ENCODE assay signal across 8 mouse cellular contexts in the genomic region with DNA sequence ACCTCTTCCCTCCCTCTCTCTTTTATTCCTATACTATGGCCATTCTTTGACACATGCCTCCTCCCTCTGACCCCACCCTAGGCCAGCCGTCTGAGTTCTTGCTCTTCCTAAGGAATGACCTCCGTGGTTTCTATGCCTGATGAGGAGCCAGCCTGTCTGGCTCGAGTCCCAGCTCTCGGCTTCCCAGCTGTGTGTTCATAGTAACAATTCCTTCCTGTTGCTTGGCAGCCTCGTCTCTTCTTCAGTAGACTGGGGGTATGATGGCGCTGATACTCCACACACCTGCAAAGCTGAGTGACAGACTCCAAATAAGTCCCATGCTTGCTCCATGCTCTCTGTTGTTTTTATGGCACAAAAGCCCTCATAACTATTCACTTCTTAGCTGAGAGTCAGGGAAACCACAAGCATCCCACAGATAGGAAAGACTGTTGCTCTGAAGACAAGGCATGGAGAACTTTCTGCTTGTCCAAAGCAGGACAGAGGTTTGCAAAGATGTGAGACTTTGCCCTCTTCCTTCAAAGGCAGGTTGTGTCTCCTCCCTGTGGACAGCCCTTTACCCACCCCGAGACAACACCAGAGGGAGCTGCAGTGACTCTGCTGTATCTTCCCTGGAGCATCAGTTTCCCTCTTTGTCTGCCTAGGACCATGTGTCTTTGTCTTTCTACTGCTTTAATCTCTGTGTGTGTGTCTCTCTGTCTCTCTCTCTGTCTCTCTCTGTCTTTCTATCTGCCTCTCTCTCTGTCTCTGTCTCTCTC. TPM values are rescaled to one million over a fixed set of nuclear protein-coding genes. Genes with fewer than 3 reads are reported as not detected.
DNase-seq lines count a peak whose midpoint lies in the region; ATAC-seq and TF ChIP-seq lines count a peak whose summit lies in the region.

No protein-coding gene starts in this region.

- TF ChIP-seq CTCF in liver, embryonic 14.5 days (IDR thresholded peaks at IDR 0.05; ENCODE audit: low read depth) = peak; percentile 54
- TF ChIP-seq CTCF in intestine, postnatal 0 days (IDR thresholded peaks at IDR 0.05; ENCODE audit: low read depth) = peak; percentile 76

- no peak for DNase-seq in liver, embryonic 14.5 days (ENCODE audit: low read depth in 3 of 3, low spot score in 3 of 3)
- DNase-seq in liver = no peak
- DNase-seq in Muller cell, postnatal 12 days (ENCODE audit: inconsistent ontology term) = peak; percentile 81
- DNase-seq in lung, postnatal 14 days = peak; percentile 60
- peak; percentile 39 to 41 for DNase-seq in thymus, postnatal 36 days

- H3K36me3 ChIP-seq in liver, embryonic 14.5 days (replicated peaks; ENCODE audit: control insufficient read depth, insufficient read depth, low read depth) = no peaks in the 10 kb centered on the region
- no peaks in the 10 kb centered on the region for H3K36me3 ChIP-seq in embryonic facial prominence, embryonic 15.5 days
- no peaks in the 10 kb centered on the region for H3K36me3 ChIP-seq in intestine, postnatal 0 days (ENCODE audit: control insufficient read depth, insufficient read depth)

- H3K9ac ChIP-seq in liver, embryonic 14.5 days (replicated peaks) = no peak overlapping the region
- H3K9ac ChIP-seq in embryonic facial prominence, embryonic 15.5 days = no peak overlapping the region
- H3K9ac ChIP-seq in intestine, postnatal 0 days (ENCODE audit: low read depth, low read length) = no peak overlapping the region

- H3K9me3 ChIP-seq in liver, embryonic 14.5 days (ENCODE audit: control insufficient read depth, low read length) = no peaks in the 10 kb centered on the region
- H3K9me3 ChIP-seq in embryonic facial prominence, embryonic 15.5 days (replicated peaks) = no peaks in the 10 kb centered on the region
- H3K9me3 ChIP-seq in intestine, postnatal 0 days (ENCODE audit: control insufficient read depth) = no peaks in the 10 kb centered on the region

- no peak overlapping the region for H3K4me2 ChIP-seq in liver, embryonic 14.5 days (ENCODE audit: low read depth)
- no peak overlapping the region for H3K4me2 ChIP-seq in embryonic facial prominence, embryonic 15.5 days (replicated peaks)
- H3K4me2 ChIP-seq in intestine, postnatal 0 days (replicated peaks; ENCODE audit: low read depth) = no peak overlapping the region

- H3K27ac ChIP-seq in liver, embryonic 14.5 days = no peak overlapping the region
- no peak overlapping the region for H3K27ac ChIP-seq in embryonic facial prominence, embryonic 15.5 days (replicated peaks)
- no peak overlapping the region for H3K27ac ChIP-seq in intestine, postnatal 0 days (ENCODE audit: low read depth, low read length)

- H3K27me3 ChIP-seq in liver, embryonic 14.5 days (ENCODE audit: control insufficient read depth, insufficient read depth, low read length) = no peaks in the 10 kb centered on the region
- H3K27me3 ChIP-seq in embryonic facial prominence, embryonic 15.5 days = no peaks in the 10 kb centered on the region
- no peaks in the 10 kb centered on the region for H3K27me3 ChIP-seq in intestine, postnatal 0 days (replicated peaks; ENCODE audit: control insufficient read depth, insufficient read depth, low read length)

- 23% methylated on average over 7 of the region's 7 CpGs for WGBS in liver, embryonic 14.5 days (ENCODE audit: insufficient replicate concordance)
- 18% methylated on average over 7 of the region's 7 CpGs for WGBS in embryonic facial prominence, embryonic 15.5 days
- 24% methylated on average over 7 of the region's 7 CpGs for WGBS in intestine, postnatal 0 days

- no peak overlapping the region for H3K4me3 ChIP-seq in liver, embryonic 14.5 days (ENCODE audit: insufficient read depth in 1 of 2, low read depth in 2 of 2, low read length in 2 of 2)
- H3K4me3 ChIP-seq in embryonic facial prominence, embryonic 15.5 days (replicated peaks) = no peak overlapping the region
- H3K4me3 ChIP-seq in intestine, postnatal 0 days (ENCODE audit: low read depth, low read length) = no peak overlapping the region

- no peaks in the 10 kb centered on the region for H3K4me1 ChIP-seq in liver, embryonic 14.5 days (replicated peaks; ENCODE audit: control insufficient read depth in 2 of 2, insufficient read depth in 2 of 2, low read length in 1 of 2)
- peaks cover 18% of the 10 kb centered on the region for H3K4me1 ChIP-seq in embryonic facial prominence, embryonic 15.5 days
- H3K4me1 ChIP-seq in intestine, postnatal 0 days (replicated peaks; ENCODE audit: control insufficient read depth, insufficient read depth, low read length) = peaks cover 9% of the 10 kb centered on the region; the same call in 1 of the 2 replicates

- ATAC-seq in liver, embryonic 14.5 days (ENCODE audit: insufficient read depth) = no peak
- peak; percentile 19; the same call in 1 of the 2 replicates for ATAC-seq in embryonic facial prominence, embryonic 15.5 days (ENCODE audit: insufficient number of reproducible peaks, low FRiP score, low TSS enrichment, low read depth)
- 0 out of 2 replicates have a peak, but pooled peaks have one; percentile 20 for ATAC-seq in intestine, postnatal 0 days
- ATAC-seq in erythroblast, adult 5-6 weeks (replicated peaks; ENCODE audit: low FRiP score, poor library complexity, severe bottlenecking) = no peak

- TF ChIP-seq EP300 in liver, embryonic 14.5 days (IDR thresholded peaks at IDR 0.05; ENCODE audit: low read depth) = no peak

RNA-seq across cellular contexts. Expression of a gene that starts 6.5 kb away (rescaled TPM):
- polyA plus RNA-seq in liver, embryonic 14.5 days (2012; rRNA removed) = 0.58 and 0.63 TPM in 2 replicates
- polyA plus RNA-seq in liver, embryonic 14.5 days (2014; fragmentation: Nextera tagmentation; extraction: Ambion mirVana) = 1.2 TPM in 2 replicates
- polyA plus RNA-seq in embryonic facial prominence, embryonic 15.5 days (2015; fragmentation: Nextera tagmentation; extraction: Ambion mirVana) = 2.6 and 5.2 TPM in 2 replicates
- 2.3 and 2.6 TPM in 2 replicates for polyA plus RNA-seq in intestine, postnatal 0 days (2015; fragmentation: Nextera tagmentation; extraction: Ambion mirVana)
- total RNA-seq in erythroblast, adult 5-6 weeks (2015; ENCODE audit: low replicate concordance) = 6.1 and 7.7 TPM in 2 replicates
- 1.1 and 11.8 TPM in 2 replicates for total RNA-seq in erythroblast, adult 5-6 weeks (2017; ENCODE audit: low replicate concordance)

RNA-seq across cellular contexts. Expression of a gene that starts 45.6 kb away (rescaled TPM):
- 0.80 and 1.4 TPM in 2 replicates for polyA plus RNA-seq in liver, embryonic 14.5 days (2012; rRNA removed)
- 0.81 and 1.2 TPM in 2 replicates for polyA plus RNA-seq in liver, embryonic 14.5 days (2014; fragmentation: Nextera tagmentation; extraction: Ambion mirVana)
- 4.5 and 6.2 TPM in 2 replicates for polyA plus RNA-seq in embryonic facial prominence, embryonic 15.5 days (2015; fragmentation: Nextera tagmentation; extraction: Ambion mirVana)
- 1.2 TPM in 2 replicates for polyA plus RNA-seq in intestine, postnatal 0 days (2015; fragmentation: Nextera tagmentation; extraction: Ambion mirVana)
- total RNA-seq in erythroblast, adult 5-6 weeks (2015; ENCODE audit: low replicate concordance) = 7.5 and 11.9 TPM in 2 replicates
- total RNA-seq in erythroblast, adult 5-6 weeks (2017; ENCODE audit: low replicate concordance) = 6.7 and 11.8 TPM in 2 replicates

Comparison
In these comparisons a context has a peak if more than half of its experiments do, and no peak if none do; other contexts are left out.
1. ATAC-seq: peak in embryonic facial prominence, embryonic 15.5 days (single experiment) and intestine, postnatal 0 days (single experiment); none in liver, embryonic 14.5 days (single experiment) and erythroblast, adult 5-6 weeks (single experiment).
2. DNase-seq: peak in Muller cell, postnatal 12 days (single experiment), lung, postnatal 14 days (single experiment) and thymus, postnatal 36 days (2 of 2); none in liver, embryonic 14.5 days (0 of 3) and liver (single experiment).